Mouse (Mus musculus) megakaryocyte, embryonic 14.5 days (primary cell): ENCODE results near the gene Ubtf.

Source experiments
- FLI1 ChIP-seq: IDR thresholded peaks from 2 replicates; pipeline ENCODE4 v1.6.1; 2012; ENCODE audit warnings: low read length, inconsistent platforms, mixed read lengths
- GATA1 ChIP-seq: IDR thresholded peaks from 3 replicates; pipeline ENCODE4 v1.6.1; 2012; ENCODE audit warnings: mixed read lengths, low read length, inconsistent platforms, borderline replicate concordance

GRCm38 (mm10) chr11:102331806-102332205 is 12.3 kb upstream of the Ubtf start:
- TF ChIP-seq GATA1 (no peak), FLI1 (no peak)
